Mouse (Mus musculus) small intestine, adult 2 months (tissue): ENCODE data around the gene Rfx4.

Experiments used
- CTCF ChIP-seq: fragments of 200-500 bp; IDR thresholded peaks from 2 replicates; pipeline ENCODE4 v1.5.1; 2012; ENCODE audit warnings: low read depth, mild to moderate bottlenecking, control low read depth, inconsistent platforms, low read length, moderate library complexity, mixed read lengths; ENCODE audit not compliant: insufficient replicate concordance, insufficient read length; ENCODE audit errors: extremely low read depth
- POLR2A ChIP-seq: fragments of 200-500 bp; IDR thresholded peaks from 2 replicates; pipeline ENCODE4 v1.6.1; 2012; ENCODE audit warnings: low read depth, mild to moderate bottlenecking, control low read depth, inconsistent platforms, low read length, moderate library complexity

- TF ChIP-seq POLR2A (no peak), CTCF (no peak)
These were observed 63.8 kb downstream of the Rfx4 start for GRCm38 (mm10) chr10:84819669-84820068.
